Mouse (Mus musculus): Measurements from ENCODE around the gene Ctsf.
"Not testable (repeated sequence)": the region's sequence is repeated elsewhere in the genome, so short reads cannot be mapped to it uniquely, and the experiment has no call there.

GRCm38 (mm10) chr19:4874613-4875012 is 19.7 kb downstream of the Ctsf start:
- not testable (repeated sequence) for TF ChIP-seq POLR2A (IDR thresholded peaks at IDR 0.05; ENCODE audit: control insufficient read depth, low read depth, low read length); CTCF (IDR thresholded peaks at IDR 0.05; ENCODE audit: control insufficient read depth, insufficient read depth, insufficient replicate concordance, low read depth, low read length)

Measured in testis, adult 2 months (tissue).